Mouse (Mus musculus) forebrain, embryonic 12.5 days (tissue): ENCODE results near the gene A430033K04Rik. TPM values are rescaled to one million over a fixed set of nuclear protein-coding genes. Genes with fewer than 3 reads are reported as not detected.

ENCODE experiments used
- microRNA-seq: library from miRNA; unstranded; fragments of <30 nt; microRNA quantifications from one replicate; pipeline ENCODE4, GENCODE M21; 2017
- polyA plus RNA-seq: library from polyadenylated mRNA; unstranded; fragments of >200 nt; fragmentation: Nextera tagmentation; extraction: Ambion mirVana; gene quantifications from 2 replicates; pipeline ENCODE4 v1.2.1, GENCODE M21; 2016

Gene A430033K04Rik
- polyA plus RNA-seq, 1 experiment from 2014 or later = 17.6 TPM

Small RNA genes within 50 kb of the gene (microRNA-seq; reads per million reads assigned to microRNA genes)
- not detected for gene Gm24082

Other genes with a start within 250 kb of the A430033K04Rik start
- 63.7 and 64.7 TPM in 2 replicates for gene Zfp157, start 181.4 kb upstream of the A430033K04Rik start, polyA plus RNA-seq
- not detected in 2 replicates for gene 1700123K08Rik, start 58.1 kb upstream of the A430033K04Rik start, polyA plus RNA-seq
- gene Zfp68, start 3.1 kb upstream of the A430033K04Rik start, polyA plus RNA-seq = 79.6 and 81.4 TPM in 2 replicates
- gene Fam20c, start 131.7 kb downstream of the A430033K04Rik start, polyA plus RNA-seq = 21.6 and 23.3 TPM in 2 replicates
- not detected in 2 replicates for gene Gm5294, start 197.2 kb downstream of the A430033K04Rik start, polyA plus RNA-seq